Mouse (Mus musculus): ENCODE data around the gene Rhoj. TPM values are rescaled to one million over a fixed set of nuclear protein-coding genes. Genes with fewer than 3 reads are reported as not detected.

Rhoj gene
- total RNA-seq, 2 experiments from 2014 or later: 0.09 to 1.2 TPM

Other genes with a start within 250 kb of the Rhoj start
- not detected in 2 replicates for gene Kcnh5, start 131.0 kb upstream of the Rhoj start, total RNA-seq (2015; ENCODE audit: low replicate concordance)
- not detected in 2 replicates for gene Kcnh5, start 131.0 kb upstream of the Rhoj start, total RNA-seq (2017; ENCODE audit: low replicate concordance)
- gene Gphb5, start 108.5 kb downstream of the Rhoj start, total RNA-seq (2015; ENCODE audit: low replicate concordance): not detected in 2 replicates
- not detected in 2 replicates for gene Gphb5, start 108.5 kb downstream of the Rhoj start, total RNA-seq (2017; ENCODE audit: low replicate concordance)